8 mouse cellular contexts compared by ENCODE assay signal in genomic region chr2:25581294-25581864, GRCm38 (mm10). TPM values are rescaled to one million over a fixed set of nuclear protein-coding genes. Genes with fewer than 3 reads are reported as not detected.
DNase-seq lines count a peak whose midpoint lies in the region; ATAC-seq lines count a peak whose summit lies in the region.

Ajm1 (minus strand) TSS chr2:25581757.

- H3K4me3 ChIP-seq in intestine, embryonic 14.5 days (ENCODE audit: low read depth, low read length): peak within 1 kb of the TSS; percentile 31
- peak within 1 kb of the TSS; percentile 44 for H3K4me3 ChIP-seq in limb, embryonic 10.5 days
- H3K4me3 ChIP-seq in midbrain, embryonic 10.5 days: peak within 1 kb of the TSS; percentile 47

- H3K27me3 ChIP-seq in intestine, embryonic 14.5 days (replicated peaks; ENCODE audit: control insufficient read depth, insufficient read depth, low read length): peaks cover 46% of the 10 kb centered on the region
- H3K27me3 ChIP-seq in limb, embryonic 10.5 days (ENCODE audit: low read depth, poor library complexity, severe bottlenecking): peaks cover 52% of the 10 kb centered on the region
- peaks cover 51% of the 10 kb centered on the region for H3K27me3 ChIP-seq in midbrain, embryonic 10.5 days (ENCODE audit: low read depth, poor library complexity, severe bottlenecking)

- H3K4me1 ChIP-seq in intestine, embryonic 14.5 days (replicated peaks; ENCODE audit: control insufficient read depth, insufficient read depth, low read length): peaks cover 44% of the 10 kb centered on the region
- H3K4me1 ChIP-seq in limb, embryonic 10.5 days: peaks cover 64% of the 10 kb centered on the region
- peaks cover 58% of the 10 kb centered on the region for H3K4me1 ChIP-seq in midbrain, embryonic 10.5 days

- ATAC-seq in intestine, embryonic 14.5 days (replicated peaks; ENCODE audit: low FRiP score, low TSS enrichment, low read depth): peak; percentile 59

- H3K36me3 ChIP-seq in intestine, embryonic 14.5 days (ENCODE audit: control insufficient read depth, insufficient read depth, low read length): peaks cover 31% of the 10 kb centered on the region
- peaks cover 40% of the 10 kb centered on the region for H3K36me3 ChIP-seq in limb, embryonic 10.5 days
- H3K36me3 ChIP-seq in midbrain, embryonic 10.5 days: peaks cover 36% of the 10 kb centered on the region

- H3K27ac ChIP-seq in intestine, embryonic 14.5 days (ENCODE audit: low read depth): no peak within 1 kb of the TSS
- H3K27ac ChIP-seq in limb, embryonic 10.5 days: no peak within 1 kb of the TSS
- H3K27ac ChIP-seq in midbrain, embryonic 10.5 days (replicated peaks): no peak within 1 kb of the TSS

- peak within 1 kb of the TSS; percentile 56 for H3K4me2 ChIP-seq in intestine, embryonic 14.5 days (ENCODE audit: low read length)

- DNase-seq in kidney, adult 18-20 months: peak; percentile 62
- DNase-seq in kidney, adult 8-10 months: no peak
- peak; percentile 89 to 91 for DNase-seq in cerebellum, postnatal 10 days
- peak; percentile 62 to 68 for DNase-seq in frontal cortex, postnatal 25 days (ENCODE audit: low spot score in 2 of 2)
- DNase-seq in intestine, embryonic 14.5 days (ENCODE audit: low spot score): peak; percentile 76
- DNase-seq in limb, embryonic 10.5 days (ENCODE audit: low spot score): peak; percentile 73
- DNase-seq in midbrain, embryonic 10.5 days (ENCODE audit: low spot score): peak; percentile 69
- DNase-seq in spleen, adult 12 weeks (ENCODE audit: low spot score): peak; percentile 48

- no peaks in the 10 kb centered on the region for H3K9me3 ChIP-seq in intestine, embryonic 14.5 days (ENCODE audit: control insufficient read depth, low read length)
- H3K9me3 ChIP-seq in limb, embryonic 10.5 days (replicated peaks): no peaks in the 10 kb centered on the region
- H3K9me3 ChIP-seq in midbrain, embryonic 10.5 days (replicated peaks): no peaks in the 10 kb centered on the region

- WGBS in intestine, embryonic 14.5 days: 5% methylated on average over 19 of the region's 19 CpGs
- 7% methylated on average over 19 of the region's 19 CpGs for WGBS in limb, embryonic 10.5 days
- WGBS in midbrain, embryonic 10.5 days: 6% methylated on average over 19 of the region's 19 CpGs

- no peak within 1 kb of the TSS for H3K9ac ChIP-seq in intestine, embryonic 14.5 days (ENCODE audit: low read length)

RNA-seq across cellular contexts. Expression of gene Ajm1, which starts in this region (rescaled TPM):
- polyA plus RNA-seq in intestine, embryonic 14.5 days (2014; fragmentation: Nextera tagmentation; extraction: Ambion mirVana): 1.8 and 2.0 TPM in 2 replicates
- 0.06 and 0.08 TPM in 2 replicates for polyA plus RNA-seq in limb, embryonic 10.5 days (2016; fragmentation: Nextera tagmentation; extraction: Ambion mirVana)
- 0.05 and 0.27 TPM in 2 replicates for polyA plus RNA-seq in midbrain, embryonic 10.5 days (2016; fragmentation: Nextera tagmentation; extraction: Ambion mirVana)

Comparison
In these comparisons a context has a peak if more than half of its experiments do, and no peak if none do; other contexts are left out.
1. DNase-seq: peak in kidney, adult 18-20 months (single experiment), cerebellum, postnatal 10 days (2 of 2), frontal cortex, postnatal 25 days (2 of 2), intestine, embryonic 14.5 days (single experiment) and spleen, adult 12 weeks (single experiment); none in kidney, adult 8-10 months (0 of 2).
2. Peak in DNase-seq and H3K4me3 ChIP-seq in limb, embryonic 10.5 days; RNA of the gene not detected or under 1 TPM.
3. Peak in DNase-seq and H3K4me3 ChIP-seq in midbrain, embryonic 10.5 days; RNA of the gene not detected or under 1 TPM.
4. Peak in every context shown above with its lines, with median percentiles within 50 percentile points of each other: H3K4me3 ChIP-seq.